Mouse (Mus musculus) kidney, adult 2 months (tissue): ENCODE data around the gene 5730522E02Rik.

Experiments used
- CTCF ChIP-seq: fragments of 200-500 bp; conservative IDR thresholded peaks from 2 replicates; pipeline ENCODE4 v1.5.1; 2011; ENCODE audit warnings: low read depth, mild to moderate bottlenecking, control low read depth, low read length, moderate library complexity, mixed read lengths; ENCODE audit not compliant: insufficient read depth, insufficient read length
- POLR2A ChIP-seq: fragments of 200-500 bp; IDR thresholded peaks from one replicate; pipeline ENCODE4 v1.6.1; 2011; ENCODE audit warnings: low read depth, low read length, control low read depth

DNA sequence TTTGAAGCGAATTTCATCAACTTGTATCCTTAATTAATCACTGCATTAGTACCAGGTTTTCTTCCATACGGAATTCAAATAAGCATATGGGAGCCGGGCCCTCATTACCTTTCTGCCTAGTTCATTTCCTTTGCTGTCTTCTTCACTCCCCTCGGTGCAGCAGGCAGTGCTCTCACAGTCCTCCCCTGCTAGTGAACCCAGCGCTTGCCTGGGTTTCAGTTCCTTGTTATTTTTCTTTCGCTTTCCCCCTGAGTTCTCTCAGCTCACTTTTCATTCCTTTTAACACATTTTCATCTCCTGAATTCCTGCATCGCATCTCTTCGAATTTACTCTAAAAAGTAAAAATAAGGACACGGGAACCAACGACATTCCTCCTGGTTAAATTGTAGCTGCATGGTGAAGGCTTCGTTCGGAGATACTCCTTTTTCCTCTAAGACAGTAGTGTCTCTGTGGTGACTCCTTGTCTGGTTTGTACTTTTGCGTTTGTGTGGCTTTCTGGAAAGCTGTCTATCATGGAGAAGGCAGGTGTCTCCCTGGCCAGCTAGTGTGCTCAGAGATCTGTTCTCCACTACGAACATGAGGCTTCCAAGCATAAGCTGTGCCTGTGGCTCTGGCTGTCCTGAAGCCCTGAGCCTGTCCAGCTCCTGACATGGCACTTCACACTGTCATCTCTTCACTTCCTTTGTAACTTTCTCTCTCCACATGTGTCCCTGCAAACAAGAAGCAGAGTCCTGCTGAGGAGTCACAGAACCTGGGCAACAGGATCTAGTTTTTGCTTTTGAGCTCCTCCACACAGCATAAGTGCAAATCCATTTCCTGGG is 361.5 kb downstream of the 5730522E02Rik start:
- TF ChIP-seq CTCF (no peak), POLR2A (no peak)
